Mouse (Mus musculus) hindbrain, postnatal 0 days (tissue): ENCODE results near the gene Copz1. TPM values are rescaled to one million over a fixed set of nuclear protein-coding genes. Genes with fewer than 3 reads are reported as not detected.

Source experiments
- ATAC-seq: fragments of 200-750 bp; cut with Nextera tagmentation; 2 replicates; pipeline ENCODE4 v1.8.0; 2017; ENCODE audit warnings: mild to moderate bottlenecking, moderate TSS enrichment, moderate library complexity
- DNase-seq: peaks from one replicate; pipeline ENCODE4 v3.0.0-alpha.2; 2015; ENCODE audit warnings: low spot score
- H3K27ac ChIP-seq: fragments of 300-500 bp; sonication (generic); 2 replicates; pipeline ENCODE4 v1.5.1; 2014; ENCODE audit warnings: mild to moderate bottlenecking
- H3K27me3 ChIP-seq: fragments of 300-500 bp; sonication (generic); 2 replicates; pipeline ENCODE4 v1.6.1; 2014; ENCODE audit warnings: low read length, mixed read lengths; ENCODE audit not compliant: insufficient read depth
- H3K36me3 ChIP-seq: fragments of 300-500 bp; sonication (generic); 2 replicates; pipeline ENCODE4 v1.6.1; 2014; ENCODE audit warnings: low read length, mixed read lengths; ENCODE audit not compliant: insufficient read depth
- H3K4me1 ChIP-seq: fragments of 300-500 bp; sonication (generic); 2 replicates; pipeline ENCODE4 v1.6.1; 2014; ENCODE audit warnings: antibody characterized with exemption, low read length, mixed read lengths; ENCODE audit not compliant: insufficient read depth
- H3K4me2 ChIP-seq: fragments of 300-500 bp; sonication (generic); 2 replicates; pipeline ENCODE4 v1.6.1; 2014; ENCODE audit warnings: low read depth, mild to moderate bottlenecking, low read length, moderate library complexity, mixed read lengths
- H3K4me3 ChIP-seq: fragments of 300-500 bp; sonication (generic); 2 replicates; pipeline ENCODE4 v1.5.1; 2014; ENCODE audit warnings: low read length
- H3K9ac ChIP-seq: fragments of 300-500 bp; sonication (generic); replicated peaks from 2 replicates; pipeline ENCODE4 v1.6.1; 2014; ENCODE audit warnings: mild to moderate bottlenecking, low read length, moderate library complexity, mixed read lengths
- H3K9me3 ChIP-seq: fragments of 300-500 bp; sonication (generic); 2 replicates; pipeline ENCODE4 v1.6.1; 2016; ENCODE audit warnings: low read length, mixed read lengths
- CTCF ChIP-seq: IDR thresholded peaks from 2 replicates; pipeline ENCODE4 v1.5.1; 2016; ENCODE audit warnings: antibody characterized with exemption, control low read depth, low read depth
- WGBS: fragments of 180-500 bp; shearing (Covaris S2); extraction: QIAGEN DNeasy Blood & Tissue Kit; methylation state at CpG from one replicate; pipeline ENCODE4 v1.1.7; 2014; 5-methylcytosine and 5-hydroxymethylcytosine counted together
- microRNA counts: library from miRNA; unstranded; fragments of <30 nt; microRNA quantifications from one replicate; lab custom pipeline; 2015
- microRNA-seq, 2 experiments: library from miRNA; unstranded; fragments of <30 nt; microRNA quantifications; one replicate each; pipeline ENCODE4; 2016
- polyA plus RNA-seq: library from polyadenylated mRNA; unstranded; fragments of >200 nt; fragmentation: Nextera tagmentation; extraction: Ambion mirVana; gene quantifications from 2 replicates; pipeline ENCODE4 v1.2.1, GENCODE M21; 2015
- total RNA-seq: library from RNA; depleted of rRNA; stranded (reverse); fragments of >200 nt; gene quantifications from 2 replicates; pipeline ENCODE4 v1.2.3, GENCODE M21; 2014; rRNA removed

The Copz1 gene
- total and polyA plus RNA-seq, 2 experiments from 2014 or later, result 155 to 181 TPM

- no peaks in the 10 kb centered on the region for H3K27me3 ChIP-seq
Observed at GRCm38 (mm10) chr15:103342415-103342814, 69.9 kb downstream of the Copz1 start.

GRCm38 (mm10) chr15:103343008-103343407 lies 70.5 kb downstream of the Copz1 start:
- Histone ChIP-seq H3K4me3 (no peak overlapping the region), H3K4me1 (0 out of 2 replicates have a peak, but pooled peaks cover 10% of the 10 kb centered on the region), H3K27me3 (no peaks in the 10 kb centered on the region), H3K9ac (no peak overlapping the region), H3K9me3 (no peaks in the 10 kb centered on the region), H3K36me3 (no peaks in the 10 kb centered on the region), H3K4me2 (no peak overlapping the region), H3K27ac (no peak overlapping the region)
- DNase-seq (no peak), ATAC-seq (no peak)
- TF ChIP-seq CTCF, result no peak
- WGBS, result 83% methylated on average over 2 of the region's 3 CpGs

More at GRCm38 (mm10) chr15:103342415-103342814, 69.9 kb downstream of the Copz1 start:
- H3K9ac ChIP-seq, result no peak overlapping the region
- no peak overlapping the region for H3K4me2 ChIP-seq
- ATAC-seq (0 out of 2 replicates have a peak, but pooled peaks have one; percentile 16), DNase-seq (peak; percentile 95)
- no peaks in the 10 kb centered on the region for H3K9me3 ChIP-seq
- no peak overlapping the region for H3K4me3 ChIP-seq
- 0 out of 2 replicates have a peak, but pooled peaks cover 10% of the 10 kb centered on the region for H3K4me1 ChIP-seq
- H3K27ac ChIP-seq, result no peak overlapping the region
- H3K36me3 ChIP-seq, result no peaks in the 10 kb centered on the region
- WGBS, result 13% methylated on average over 4 of the region's 4 CpGs
- TF ChIP-seq CTCF, result peak; percentile 90

GRCm38 (mm10) chr15:103343556-103343955 lies 71.0 kb downstream of the Copz1 start:
- Histone ChIP-seq H3K4me3 (no peak overlapping the region), H3K9ac (no peak overlapping the region), H3K4me1 (0 out of 2 replicates have a peak, but pooled peaks cover 10% of the 10 kb centered on the region), H3K4me2 (no peak overlapping the region), H3K36me3 (no peaks in the 10 kb centered on the region), H3K9me3 (no peaks in the 10 kb centered on the region), H3K27ac (no peak overlapping the region), H3K27me3 (no peaks in the 10 kb centered on the region)
- no peak; the same call in 1 of the 2 replicates for TF ChIP-seq CTCF
- ATAC-seq (no peak), DNase-seq (no peak)

GRCm38 (mm10) chr15:103345789-103346188 lies 73.3 kb downstream of the Copz1 start:
- DNase-seq (no peak), ATAC-seq (no peak)
- no peak overlapping the region for H3K9ac ChIP-seq
- 82% methylated on average over 6 of the region's 6 CpGs for WGBS
- H3K27ac ChIP-seq, result no peak overlapping the region
- no peaks in the 10 kb centered on the region for H3K27me3 ChIP-seq
- no peak overlapping the region for H3K4me3 ChIP-seq
- H3K36me3 ChIP-seq, result no peaks in the 10 kb centered on the region
- H3K4me1 ChIP-seq, result 0 out of 2 replicates have a peak, but pooled peaks cover 6% of the 10 kb centered on the region
- no peaks in the 10 kb centered on the region for H3K9me3 ChIP-seq
- TF ChIP-seq CTCF, result no peak
- H3K4me2 ChIP-seq, result no peak overlapping the region

- WGBS, result 5% methylated on average over 2 of the region's 2 CpGs
- peak; percentile 38 for ATAC-seq
- H3K4me1 ChIP-seq, result no peaks in the 10 kb centered on the region
- H3K9me3 ChIP-seq, result no peaks in the 10 kb centered on the region
- H3K4me3 ChIP-seq, result no peak overlapping the region
- H3K27me3 ChIP-seq, result no peaks in the 10 kb centered on the region
- peak; percentile 80 for TF ChIP-seq CTCF
- no peak overlapping the region for H3K9ac ChIP-seq
- H3K4me2 ChIP-seq, result no peak overlapping the region
- H3K36me3 ChIP-seq, result no peaks in the 10 kb centered on the region
- H3K27ac ChIP-seq, result no peak overlapping the region
- peak; percentile 89 for DNase-seq
Observed at GRCm38 (mm10) chr15:103347275-103347684, 74.8 kb downstream of the Copz1 start.

MicroRNAs within 50 kb of the gene (microRNA counts, 519-probe panel; counts per million panel counts)
- 3,976 counts per million, percentile 70 among the panel's probes with 10 or more counts for microRNA mmu-miR-148b (lab: Ali Mortazavi, UCI)

Small RNA genes within 50 kb of the gene (microRNA-seq; reads per million reads assigned to microRNA genes)
- gene Mir148b, result 385 to 399 reads per million in 2 experiments

Other genes starting within 250 kb of the Copz1 start
- gene Smug1, start 105.6 kb upstream of the Copz1 start, total RNA-seq, result 22.7 and 40.1 TPM in 2 replicates
- gene Smug1, start 105.6 kb upstream of the Copz1 start, polyA plus RNA-seq, result 11.9 and 13.2 TPM in 2 replicates
- 125 and 134 TPM in 2 replicates for gene Cbx5, start 32.9 kb upstream of the Copz1 start, total RNA-seq
- gene Cbx5, start 32.9 kb upstream of the Copz1 start, polyA plus RNA-seq, result 95.3 and 98.1 TPM in 2 replicates
- 117 and 148 TPM in 2 replicates for gene Hnrnpa1, start 32.3 kb upstream of the Copz1 start, total RNA-seq
- 596 and 630 TPM in 2 replicates for gene Hnrnpa1, start 32.3 kb upstream of the Copz1 start, polyA plus RNA-seq
- gene Nfe2, start 14.3 kb upstream of the Copz1 start, total RNA-seq, result 0.63 TPM in 1 of 2 replicates, not detected in the other
- 0.20 and 0.33 TPM in 2 replicates for gene Nfe2, start 14.3 kb upstream of the Copz1 start, polyA plus RNA-seq
- 0.58 and 0.86 TPM in 2 replicates for gene Gpr84, start 37.9 kb downstream of the Copz1 start, total RNA-seq
- 0.30 and 0.37 TPM in 2 replicates for gene Gpr84, start 37.9 kb downstream of the Copz1 start, polyA plus RNA-seq
- 20.6 and 25.8 TPM in 2 replicates for gene Zfp385a, start 67.4 kb downstream of the Copz1 start, total RNA-seq
- 19.8 and 23.1 TPM in 2 replicates for gene Zfp385a, start 67.4 kb downstream of the Copz1 start, polyA plus RNA-seq
- gene Itga5, start 94.0 kb downstream of the Copz1 start, total RNA-seq, result 8.2 and 8.3 TPM in 2 replicates
- 4.9 and 5.0 TPM in 2 replicates for gene Itga5, start 94.0 kb downstream of the Copz1 start, polyA plus RNA-seq
- not detected in 2 replicates for gene Gtsf1, start 157.8 kb downstream of the Copz1 start, total RNA-seq
- gene Gtsf1, start 157.8 kb downstream of the Copz1 start, polyA plus RNA-seq, result 0.26 and 0.65 TPM in 2 replicates
- gene Gtsf2, start 175.8 kb downstream of the Copz1 start, total RNA-seq, result not detected in 2 replicates
- gene Gtsf2, start 175.8 kb downstream of the Copz1 start, polyA plus RNA-seq, result 2.1 and 2.3 TPM in 2 replicates
- gene Nckap1l, start 181.1 kb downstream of the Copz1 start, total RNA-seq, result 4.7 and 5.5 TPM in 2 replicates
- 2.5 TPM in 2 replicates for gene Nckap1l, start 181.1 kb downstream of the Copz1 start, polyA plus RNA-seq
- gene Pde1b, start 230.3 kb downstream of the Copz1 start, total RNA-seq, result 116 and 127 TPM in 2 replicates
- gene Pde1b, start 230.3 kb downstream of the Copz1 start, polyA plus RNA-seq, result 67.2 and 67.6 TPM in 2 replicates